Mouse (Mus musculus) testis, adult 2 months (tissue): ENCODE results near the gene Sema6d.

Experiments used
- CTCF ChIP-seq: fragments of 200-500 bp; IDR thresholded peaks from 2 replicates; pipeline ENCODE4 v1.5.1; 2012; ENCODE audit warnings: low read depth, mild to moderate bottlenecking, inconsistent platforms, low read length, moderate library complexity; ENCODE audit not compliant: control insufficient read depth, insufficient read depth, insufficient replicate concordance
- POLR2A ChIP-seq: fragments of 200-500 bp; IDR thresholded peaks from 2 replicates; pipeline ENCODE4 v1.6.1; 2012; ENCODE audit warnings: low read depth, mild to moderate bottlenecking, inconsistent platforms, low read length, moderate library complexity; ENCODE audit not compliant: control insufficient read depth

DNA sequence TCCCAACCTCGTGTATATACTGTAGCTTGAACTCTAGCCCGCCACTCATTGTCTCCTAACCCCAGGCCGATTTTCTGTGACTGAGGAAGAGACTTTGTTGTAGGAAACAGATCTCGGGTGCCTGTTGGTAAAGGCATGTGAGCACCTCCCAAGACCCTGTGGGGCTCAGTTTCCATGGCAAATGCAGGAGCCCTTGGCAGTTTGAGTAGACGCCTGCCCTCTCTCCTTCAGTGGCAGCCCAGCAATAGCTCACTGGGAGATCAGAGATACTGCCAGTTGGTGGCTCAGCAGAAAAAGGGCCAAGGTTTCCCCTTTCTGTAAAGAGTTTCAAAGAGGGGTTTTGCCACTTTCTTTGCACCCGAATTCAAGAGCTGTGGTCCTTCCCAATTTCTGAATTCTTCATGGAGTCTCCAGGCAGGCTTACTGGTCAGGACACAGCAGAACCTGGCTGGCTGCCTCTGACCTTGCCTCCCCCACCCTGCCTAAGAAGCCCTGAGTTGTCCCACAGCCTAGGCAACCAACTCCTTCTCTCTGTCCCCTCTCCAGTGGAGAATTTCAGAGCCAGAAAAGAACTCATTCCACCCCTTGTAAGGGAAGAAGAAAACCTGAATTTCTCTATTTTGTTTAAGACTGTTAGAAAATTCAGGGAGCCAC is 312.1 kb downstream of the Sema6d start:
- no peak for TF ChIP-seq POLR2A
- TF ChIP-seq CTCF, result no peak
